ENCODE assay signal across 7 mouse cellular contexts in the genomic region with DNA sequence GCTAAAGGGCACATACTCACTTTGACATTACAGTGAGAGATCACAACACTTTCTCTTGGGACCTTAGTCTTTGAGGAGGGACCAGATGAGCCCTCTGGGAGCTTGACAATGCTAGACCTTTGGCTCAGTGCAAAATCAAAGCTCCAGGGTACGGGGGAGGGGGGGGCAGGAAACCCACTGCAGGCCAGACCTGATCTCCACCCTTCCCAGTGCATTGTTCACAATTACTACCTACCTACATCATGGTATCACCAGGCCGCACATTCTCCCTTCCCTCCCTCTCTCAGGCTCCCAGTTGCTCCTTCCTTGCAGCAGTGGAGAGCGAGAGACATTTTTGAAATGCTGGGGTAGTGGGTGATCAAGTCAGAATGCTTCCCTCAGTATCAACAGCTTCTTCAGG. TPM values are rescaled to one million over a fixed set of nuclear protein-coding genes. Genes with fewer than 3 reads are reported as not detected.
DNase-seq lines count a peak whose midpoint lies in the region; ATAC-seq and TF ChIP-seq lines count a peak whose summit lies in the region.

No protein-coding gene starts in this region.

- no peaks in the 10 kb centered on the region for H3K9me3 ChIP-seq in liver, embryonic 11.5 days (ENCODE audit: control insufficient read depth, low read length)
- H3K9me3 ChIP-seq in heart, embryonic 10.5 days = no peaks in the 10 kb centered on the region
- H3K9me3 ChIP-seq in neural tube, embryonic 14.5 days (ENCODE audit: control insufficient read depth, low read length) = no peaks in the 10 kb centered on the region

- no peak for TF ChIP-seq CTCF in liver, adult 2 months (IDR thresholded peaks at IDR 0.05; ENCODE audit: low read depth, low read length)

- 67% methylated on average over 3 of the region's 3 CpGs for WGBS in liver, adult 2 months
- 89% methylated on average over 3 of the region's 3 CpGs for WGBS in liver, embryonic 11.5 days
- 77% methylated on average over 3 of the region's 3 CpGs for WGBS in heart, embryonic 10.5 days
- WGBS in neural tube, embryonic 14.5 days = 95% methylated on average over 3 of the region's 3 CpGs

- TF ChIP-seq POLR2A in liver, adult 2 months (IDR thresholded peaks at IDR 0.05; ENCODE audit: extremely low read depth, insufficient read depth, low read length) = no peak

- ATAC-seq in liver, embryonic 11.5 days (replicated peaks; ENCODE audit: low FRiP score) = no peak
- ATAC-seq in neural tube, embryonic 14.5 days (ENCODE audit: low read depth) = no peak

- no peak overlapping the region for H3K4me3 ChIP-seq in liver, adult 2 months (ENCODE audit: insufficient read depth, low read depth, low read length)
- H3K4me3 ChIP-seq in liver, embryonic 11.5 days (ENCODE audit: low read depth, low read length) = no peak overlapping the region
- peak overlapping the region; percentile 79 for H3K4me3 ChIP-seq in heart, embryonic 10.5 days
- H3K4me3 ChIP-seq in neural tube, embryonic 14.5 days (ENCODE audit: low read depth, low read length) = no peak overlapping the region

- peaks cover 17% of the 10 kb centered on the region; the same call in 1 of the 2 replicates for H3K79me2 ChIP-seq in liver, adult 2 months (ENCODE audit: control insufficient read depth, insufficient read depth, low read length)

- H3K27me3 ChIP-seq in liver, adult 2 months (ENCODE audit: control insufficient read depth, insufficient read depth, low read length) = no peaks in the 10 kb centered on the region
- no peaks in the 10 kb centered on the region for H3K27me3 ChIP-seq in liver, embryonic 11.5 days (replicated peaks; ENCODE audit: control insufficient read depth, insufficient read depth, low read length)
- H3K27me3 ChIP-seq in heart, embryonic 10.5 days (ENCODE audit: insufficient read depth, poor library complexity, severe bottlenecking) = no peaks in the 10 kb centered on the region
- H3K27me3 ChIP-seq in neural tube, embryonic 14.5 days (ENCODE audit: control insufficient read depth, insufficient read depth, low read length) = no peaks in the 10 kb centered on the region

- H3K4me2 ChIP-seq in liver, embryonic 11.5 days = no peak overlapping the region; the same call in 1 of the 2 replicates
- peak overlapping the region; percentile 23 for H3K4me2 ChIP-seq in neural tube, embryonic 14.5 days (ENCODE audit: low read depth, low read length)

- H3K27ac ChIP-seq in liver, adult 2 months (replicated peaks; ENCODE audit: insufficient read depth, low read depth, low read length) = peak overlapping the region; percentile 36
- no peak overlapping the region for H3K27ac ChIP-seq in liver, embryonic 11.5 days (ENCODE audit: low read depth, low read length)
- H3K27ac ChIP-seq in heart, embryonic 10.5 days = peak overlapping the region; percentile 44; the same call in 1 of the 2 replicates
- H3K27ac ChIP-seq in neural tube, embryonic 14.5 days (ENCODE audit: low read depth, low read length) = no peak overlapping the region

- peak overlapping the region; percentile 14; the same call in 1 of the 2 replicates for H3K9ac ChIP-seq in liver, adult 2 months (ENCODE audit: low read depth, low read length)
- H3K9ac ChIP-seq in liver, embryonic 11.5 days (ENCODE audit: low read depth, low read length) = no peak overlapping the region
- no peak overlapping the region for H3K9ac ChIP-seq in neural tube, embryonic 14.5 days (replicated peaks; ENCODE audit: low read depth, low read length)

- peaks cover 19% of the 10 kb centered on the region for H3K4me1 ChIP-seq in liver, adult 2 months (ENCODE audit: control insufficient read depth, insufficient read depth, low read length)
- peaks cover 13% of the 10 kb centered on the region for H3K4me1 ChIP-seq in liver, embryonic 11.5 days (replicated peaks; ENCODE audit: control insufficient read depth, insufficient read depth, low read length)
- peaks cover 25% of the 10 kb centered on the region for H3K4me1 ChIP-seq in heart, embryonic 10.5 days
- no peaks in the 10 kb centered on the region for H3K4me1 ChIP-seq in neural tube, embryonic 14.5 days (ENCODE audit: control insufficient read depth, insufficient read depth, low read length)

- no peak for DNase-seq in liver, adult 2 months (ENCODE audit: extremely low read depth, low read depth, low spot score)
- DNase-seq in liver, embryonic 11.5 days (ENCODE audit: low spot score) = no peak
- no peak for DNase-seq in heart, embryonic 10.5 days (ENCODE audit: low spot score)
- peak; percentile 46 for DNase-seq in kidney, postnatal 14 days
- no peak for DNase-seq in cerebellum, postnatal 14 days
- no peak for DNase-seq in thymus, postnatal 25 days

- peaks cover 14% of the 10 kb centered on the region for H3K36me3 ChIP-seq in liver, adult 2 months (ENCODE audit: control insufficient read depth, insufficient read depth, low read length)
- peaks cover 4% of the 10 kb centered on the region; the same call in 1 of the 2 replicates for H3K36me3 ChIP-seq in liver, embryonic 11.5 days (ENCODE audit: control insufficient read depth, insufficient read depth, low read length)
- peaks cover 35% of the 10 kb centered on the region for H3K36me3 ChIP-seq in heart, embryonic 10.5 days
- no peaks in the 10 kb centered on the region for H3K36me3 ChIP-seq in neural tube, embryonic 14.5 days (ENCODE audit: control insufficient read depth, insufficient read depth, low read length)

RNA-seq across cellular contexts. Expression of a gene that starts 3.5 kb away (rescaled TPM):
- total RNA-seq in liver, adult 2 months (2014; rRNA removed) = 21.5 and 35.2 TPM in 2 replicates
- polyA plus RNA-seq in liver, adult 2 months (2012; rRNA removed) = 77.7 and 95.7 TPM in 2 replicates
- polyA plus RNA-seq in liver, embryonic 11.5 days (2014; fragmentation: Nextera tagmentation; extraction: Ambion mirVana) = 17.8 and 18.7 TPM in 2 replicates
- polyA plus RNA-seq in heart, embryonic 10.5 days (2016; fragmentation: Nextera tagmentation; extraction: Ambion mirVana) = 48.7 and 82.4 TPM in 2 replicates
- polyA plus RNA-seq in neural tube, embryonic 14.5 days (2014; fragmentation: Nextera tagmentation; extraction: Ambion mirVana) = 29.1 and 30.2 TPM in 2 replicates

Comparison
In these comparisons a context has a peak if more than half of its experiments do, and no peak if none do; other contexts are left out.
1. H3K27ac ChIP-seq: peak in liver, adult 2 months (single experiment) and heart, embryonic 10.5 days (single experiment); none in liver, embryonic 11.5 days (single experiment) and neural tube, embryonic 14.5 days (single experiment).